Mouse (Mus musculus) adrenal gland, postnatal 14 days (tissue): ENCODE measurements around the gene Sept5. TPM values are rescaled to one million over a fixed set of nuclear protein-coding genes. Genes with fewer than 3 reads are reported as not detected.

ENCODE experiments used
- DNase-seq: peaks from one replicate; pipeline ENCODE4 v3.0.0; 2021; ENCODE audit warnings: mixed read lengths
- total RNA-seq: library from RNA; stranded (reverse); gene quantifications from 2 replicates; pipeline ENCODE4 v1.2.3, GENCODE M21; 2021

Sept5 gene
- total RNA-seq, 1 experiment from 2014 or later = 12.1 TPM

GRCm38 (mm10) chr16:18583169-18583568 lies 46.6 kb downstream of the Sept5 start:
- DNase-seq = no peak

GRCm38 (mm10) chr16:18582426-18583148 lies 47.2 kb downstream of the Sept5 start:
- no peak for DNase-seq

GRCm38 (mm10) chr16:18581623-18582205 lies 48.0 kb downstream of the Sept5 start:
- DNase-seq = peak; percentile 60

GRCm38 (mm10) chr16:18581050-18581622 lies 48.6 kb downstream of the Sept5 start:
- no peak for DNase-seq

GRCm38 (mm10) chr16:18580389-18580788 lies 49.4 kb downstream of the Sept5 start:
- DNase-seq = no peak

GRCm38 (mm10) chr16:18577599-18578160 lies 52.1 kb downstream of the Sept5 start:
- DNase-seq = no peak

GRCm38 (mm10) chr16:18577071-18577470 lies 52.7 kb downstream of the Sept5 start:
- no peak for DNase-seq

GRCm38 (mm10) chr16:18574196-18574595 lies 55.6 kb downstream of the Sept5 start:
- DNase-seq = peak; percentile 67

Other genes starting within 250 kb of the Sept5 start
- 66.4 and 66.5 TPM in 2 replicates for gene Txnrd2, start 203.6 kb downstream of the Sept5 start, total RNA-seq
- 117 and 147 TPM in 2 replicates for gene Comt, start 203.1 kb downstream of the Sept5 start, total RNA-seq
- gene Gnb1l, start 131.2 kb downstream of the Sept5 start, total RNA-seq = 5.7 and 6.4 TPM in 2 replicates
- 4.4 and 5.8 TPM in 2 replicates for gene Rtl10, start 131.1 kb downstream of the Sept5 start, total RNA-seq
- 2.5 TPM in 1 of 2 replicates, not detected in the other for gene Tbx1, start 39.3 kb downstream of the Sept5 start, total RNA-seq
- gene Gp1bb, start 7.6 kb downstream of the Sept5 start, total RNA-seq = 0.41 TPM in 2 replicates
- 3.4 and 4.5 TPM in 2 replicates for gene Gm49601, start 3.5 kb downstream of the Sept5 start, total RNA-seq
- 44.5 and 61.0 TPM in 2 replicates for gene Cldn5, start 146.9 kb upstream of the Sept5 start, total RNA-seq
- 90.5 and 95.1 TPM in 2 replicates for gene Ufd1, start 181.8 kb upstream of the Sept5 start, total RNA-seq
- 13.1 and 14.6 TPM in 2 replicates for gene Cdc45, start 182.0 kb upstream of the Sept5 start, total RNA-seq
- gene 2510002D24Rik, start 206.6 kb upstream of the Sept5 start, total RNA-seq = 15.4 and 19.3 TPM in 2 replicates
- gene Gm28539, start 206.6 kb upstream of the Sept5 start, total RNA-seq = 1.8 and 5.6 TPM in 2 replicates
- 57.0 and 62.0 TPM in 2 replicates for gene Mrpl40, start 246.9 kb upstream of the Sept5 start, total RNA-seq
- 36.8 and 38.8 TPM in 2 replicates for gene Hira, start 247.1 kb upstream of the Sept5 start, total RNA-seq